Mouse (Mus musculus) liver, embryonic 14.5 days (tissue): ENCODE measurements around the gene Nav2. TPM values are rescaled to one million over a fixed set of nuclear protein-coding genes. Genes with fewer than 3 reads are reported as not detected.
A peak's percentile ranks its signal among the peaks of the same experiment; 100 is the strongest.

ENCODE experiments used
- ATAC-seq: fragments of 200-750 bp; cut with Nextera tagmentation; 2 replicates; pipeline ENCODE4 v1.8.0; 2017; ENCODE audit warnings: moderate number of reproducible peaks, mild to moderate bottlenecking, moderate library complexity; ENCODE audit not compliant: insufficient read depth
- DNase-seq, 3 experiments: peaks; one replicate each; pipeline ENCODE4 v3.0.0-alpha.2; 2012 to 2013; ENCODE audit warnings: low read depth in 3 of 3, low spot score in 3 of 3
- H3K27ac ChIP-seq: fragments of 300-500 bp; sonication (generic); 2 replicates; pipeline ENCODE4 v1.5.1; 2014; ENCODE audit warnings: moderate library complexity, mild to moderate bottlenecking, control low read depth, inconsistent platforms
- H3K27me3 ChIP-seq: fragments of 300-500 bp; sonication (generic); 2 replicates; pipeline ENCODE4 v1.6.1; 2014; ENCODE audit warnings: mild to moderate bottlenecking, low read length, moderate library complexity; ENCODE audit not compliant: control insufficient read depth, insufficient read depth
- H3K36me3 ChIP-seq: fragments of 300-500 bp; sonication (generic); replicated peaks from 2 replicates; pipeline ENCODE4 v1.6.1; 2014; ENCODE audit warnings: low read depth; ENCODE audit not compliant: control insufficient read depth, insufficient read depth
- H3K4me1 ChIP-seq, 2 experiments: fragments of 200-500 bp in 1 of 2; fragments of 300-500 bp in 1 of 2; sonication (generic) in 1 of 2; replicated peaks; 2 replicates each; pipeline ENCODE4 v1.6.1; 2012 to 2014; ENCODE audit warnings: antibody characterized with exemption in 1 of 2, inconsistent platforms in 1 of 2, low read length in 1 of 2; ENCODE audit not compliant: control insufficient read depth in 2 of 2, insufficient read depth in 2 of 2
- H3K4me2 ChIP-seq: fragments of 300-500 bp; sonication (generic); 2 replicates; pipeline ENCODE4 v1.6.1; 2014; ENCODE audit warnings: low read depth, mild to moderate bottlenecking, control low read depth, moderate library complexity
- H3K4me3 ChIP-seq, 2 experiments: fragments of 200-500 bp in 1 of 2; fragments of 300-500 bp in 1 of 2; sonication (generic) in 1 of 2; 2 replicates each; pipeline ENCODE4 v1.5.1; 2012 to 2014; ENCODE audit warnings: low read depth in 2 of 2, low read length in 2 of 2, mild to moderate bottlenecking in 2 of 2, control low read depth in 1 of 2, inconsistent platforms in 1 of 2, moderate library complexity in 1 of 2; ENCODE audit not compliant: insufficient read depth in 1 of 2
- H3K9ac ChIP-seq: fragments of 300-500 bp; sonication (generic); replicated peaks from 2 replicates; pipeline ENCODE4 v1.6.1; 2014; ENCODE audit warnings: mild to moderate bottlenecking, control low read depth, moderate library complexity
- H3K9me3 ChIP-seq: fragments of 300-500 bp; sonication (generic); 2 replicates; pipeline ENCODE4 v1.6.1; 2016; ENCODE audit warnings: low read length, mixed read lengths; ENCODE audit not compliant: control insufficient read depth
- CTCF ChIP-seq: IDR thresholded peaks from 2 replicates; pipeline ENCODE4 v1.5.1; 2016; ENCODE audit warnings: antibody characterized with exemption, low read depth, control low read depth
- EP300 ChIP-seq: IDR thresholded peaks from 2 replicates; pipeline ENCODE4 v1.6.1; 2016; ENCODE audit warnings: antibody characterized with exemption, low read depth
- WGBS: fragments of 180-500 bp; shearing (Covaris S2); extraction: QIAGEN DNeasy Blood & Tissue Kit; methylation state at CpG from one replicate; pipeline ENCODE4 v1.1.7; 2014; ENCODE audit not compliant: insufficient replicate concordance; 5-methylcytosine and 5-hydroxymethylcytosine counted together
- polyA plus RNA-seq, 2 experiments: library from polyadenylated mRNA; depleted of rRNA in 1 of 2; stranded (reverse) in 1 of 2; unstranded in 1 of 2; fragments of >200 nt; fragmentation: Nextera tagmentation in 1 of 2; extraction: Ambion mirVana in 1 of 2; gene quantifications; 2 replicates each; pipeline versions ENCODE4 v1.2.1 to v1.2.3; 2012 to 2014

Nav2 gene
- polyA plus RNA-seq, 2 experiments, result 1.5 to 1.6 TPM

DNA sequence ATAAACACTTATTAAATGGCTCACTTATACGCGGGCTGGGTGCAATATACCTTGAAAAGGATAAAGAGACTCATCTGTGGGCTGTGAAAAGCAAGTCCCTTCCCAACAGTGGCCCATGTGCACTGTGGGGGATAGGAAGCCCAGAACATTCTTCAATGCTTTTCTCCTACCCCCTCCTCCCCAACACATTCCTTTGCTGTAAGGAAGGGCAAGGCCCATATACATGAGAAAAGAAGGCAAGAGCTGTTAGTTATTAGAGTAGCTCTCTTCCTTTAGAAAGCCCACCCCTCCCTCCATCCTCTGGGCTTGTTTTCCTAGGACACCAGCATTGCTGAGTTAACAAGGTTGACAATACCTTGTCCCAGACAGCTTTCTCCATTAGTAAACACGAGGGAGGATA is 540.1 kb downstream of the Nav2 start:
- no peak overlapping the region for H3K27ac ChIP-seq
- no peak for TF ChIP-seq CTCF
- no peak for TF ChIP-seq EP300
- H3K4me1 ChIP-seq, result peaks cover 0 to 3% of the 10 kb centered on the region in 2 experiments; a peak in 1 of 4 replicates
- 43% methylated on average over 3 of the region's 3 CpGs for WGBS
- no peak overlapping the region for H3K9ac ChIP-seq
- ATAC-seq (no peak), DNase-seq (no peak)
- no peak overlapping the region for H3K4me3 ChIP-seq
- no peak overlapping the region for H3K4me2 ChIP-seq
- H3K36me3 ChIP-seq, result no peaks in the 10 kb centered on the region
- H3K9me3 ChIP-seq, result no peaks in the 10 kb centered on the region
- no peaks in the 10 kb centered on the region for H3K27me3 ChIP-seq

DNA sequence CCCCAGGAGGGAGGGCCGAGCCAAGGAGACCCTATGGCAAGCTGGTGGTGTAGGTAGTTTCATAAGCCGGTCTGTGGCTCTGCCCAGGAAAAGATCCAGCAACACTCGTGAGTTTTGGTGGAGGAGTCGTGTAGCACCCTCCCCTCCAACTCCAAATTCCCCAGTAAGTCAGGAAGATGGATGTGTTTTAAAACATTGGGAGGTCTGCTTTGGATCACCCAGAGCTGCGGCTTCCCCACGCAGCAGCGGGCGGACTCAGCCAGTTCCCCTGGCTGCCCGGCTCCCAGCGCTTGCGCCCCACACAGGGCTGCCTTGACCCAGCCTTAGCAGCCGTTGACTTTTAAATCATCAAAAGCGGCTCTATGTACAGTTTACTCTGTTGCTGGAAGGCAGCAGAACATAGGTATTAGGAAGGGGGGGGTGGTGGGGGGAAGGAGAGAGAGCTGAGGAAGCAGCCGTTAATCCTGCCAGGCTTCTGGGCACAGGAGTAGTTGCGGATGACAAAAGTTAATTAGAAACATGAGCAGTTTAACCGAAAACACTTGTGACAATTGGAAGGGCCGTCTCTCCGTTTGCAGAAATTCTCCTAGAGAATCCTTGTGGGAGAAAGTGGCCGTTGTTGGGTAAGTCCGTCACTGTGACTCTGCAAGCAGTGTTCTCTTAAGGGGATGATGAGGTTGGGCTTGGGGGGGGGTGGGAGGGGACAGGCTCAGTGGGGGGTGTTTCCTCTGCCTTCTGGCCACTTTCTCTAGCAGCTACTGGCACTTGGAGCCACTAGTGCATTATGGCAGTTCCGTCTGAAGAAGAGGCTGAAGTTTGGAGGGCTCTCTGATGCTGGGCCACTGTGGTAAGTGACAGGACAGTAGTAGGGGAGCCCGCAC is 542.0 kb downstream of the Nav2 start:
- TF ChIP-seq CTCF (no peak), EP300 (no peak)
- no peaks in the 10 kb centered on the region for H3K27me3 ChIP-seq
- WGBS, result 17% methylated on average over 22 of the region's 22 CpGs
- peak overlapping the region; percentile 38 for H3K4me2 ChIP-seq
- H3K27ac ChIP-seq, result no peak overlapping the region
- H3K36me3 ChIP-seq, result no peaks in the 10 kb centered on the region
- peaks cover 0 to 3% of the 10 kb centered on the region in 2 experiments; a peak in 1 of 4 replicates for H3K4me1 ChIP-seq
- no peak overlapping the region; a peak in 1 of 4 replicates for H3K4me3 ChIP-seq
- DNase-seq (no peak), ATAC-seq (0 out of 2 replicates have a peak, but pooled peaks have one; percentile 48)
- no peak overlapping the region for H3K9ac ChIP-seq
- H3K9me3 ChIP-seq, result no peaks in the 10 kb centered on the region

DNA sequence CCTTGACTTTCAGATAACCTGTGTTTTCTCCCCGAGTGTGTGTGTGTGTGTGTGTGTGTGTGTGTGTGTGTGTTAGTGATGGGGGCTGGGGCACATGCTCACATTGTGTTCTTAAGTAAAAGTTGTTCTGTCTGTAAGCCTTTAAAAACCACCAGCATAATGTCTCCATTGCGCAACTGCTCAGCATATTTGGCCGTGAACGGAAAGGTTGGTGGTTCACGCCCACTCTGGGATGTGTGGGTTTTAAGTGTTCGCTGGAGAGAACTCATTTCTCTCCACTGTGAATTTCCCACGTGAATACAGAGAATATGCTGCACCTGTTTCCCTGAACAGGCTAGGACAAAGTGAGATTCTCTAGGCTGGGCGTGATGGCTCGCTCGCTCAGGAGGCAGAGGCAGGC is 542.7 kb downstream of the Nav2 start:
- Histone ChIP-seq H3K4me1 (peaks cover 0 to 3% of the 10 kb centered on the region in 2 experiments; a peak in 1 of 4 replicates), H3K27ac (no peak overlapping the region), H3K9me3 (no peaks in the 10 kb centered on the region), H3K9ac (no peak overlapping the region), H3K4me2 (peak overlapping the region; percentile 38; the same call in 1 of the 2 replicates), H3K36me3 (no peaks in the 10 kb centered on the region), H3K27me3 (no peaks in the 10 kb centered on the region), H3K4me3 (no peak overlapping the region)
- DNase-seq (no peak), ATAC-seq (no peak)
- no peak for TF ChIP-seq EP300
- TF ChIP-seq CTCF, result no peak
- 46% methylated on average over 10 of the region's 10 CpGs for WGBS

DNA sequence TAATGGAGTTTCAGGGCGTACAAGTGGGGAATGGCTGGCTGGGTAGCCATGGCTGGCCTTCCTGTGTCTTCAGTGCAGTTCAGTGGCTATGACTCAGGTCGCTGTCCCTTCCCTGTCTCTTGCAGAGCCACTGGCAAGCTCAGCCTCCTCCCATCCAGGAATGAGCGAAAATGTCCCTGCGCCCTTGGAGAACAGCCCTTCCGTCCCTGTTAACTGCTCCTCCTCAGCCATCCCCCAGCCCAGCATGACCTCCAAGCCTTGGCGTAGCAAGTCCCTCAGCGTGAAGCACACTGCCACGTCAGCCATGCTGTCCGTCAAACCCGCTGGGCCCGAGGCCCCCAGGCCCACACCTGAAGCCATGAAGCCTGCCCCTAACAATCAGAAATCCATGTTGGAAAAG is 543.8 kb downstream of the Nav2 start:
- Histone ChIP-seq H3K4me3 (no peak overlapping the region), H3K27ac (no peak overlapping the region)

DNA sequence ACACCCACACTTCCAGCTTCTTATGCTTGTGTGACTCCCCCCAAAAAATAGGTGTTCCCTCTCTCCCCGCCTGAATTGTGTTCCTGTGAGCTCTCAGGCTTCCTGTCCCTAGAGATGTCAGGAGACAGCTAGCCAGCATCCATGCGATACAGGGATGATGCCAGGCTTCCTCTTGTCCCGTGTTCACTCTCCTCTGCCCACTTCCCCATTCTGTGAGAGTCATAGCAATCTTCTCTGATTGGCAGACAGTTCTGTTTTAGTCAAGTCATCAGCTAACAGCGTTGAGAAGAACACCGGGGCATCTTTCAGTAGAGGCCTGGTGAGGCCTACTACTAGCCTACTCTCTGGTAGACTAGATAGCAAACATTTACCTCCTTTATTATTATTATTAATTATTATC is 546.1 kb downstream of the Nav2 start:
- WGBS, result 25% methylated on average over 5 of the region's 5 CpGs
- ATAC-seq, result no peak
- Histone ChIP-seq H3K4me3 (no peak overlapping the region), H3K4me2 (no peak overlapping the region), H3K27me3 (no peaks in the 10 kb centered on the region), H3K4me1 (peaks cover 0 to 5% of the 10 kb centered on the region in 2 experiments; a peak in 2 of 4 replicates), H3K9me3 (no peaks in the 10 kb centered on the region), H3K9ac (no peak overlapping the region), H3K27ac (no peak overlapping the region), H3K36me3 (no peaks in the 10 kb centered on the region)
- TF ChIP-seq EP300 (no peak), CTCF (no peak)
- no peak for DNase-seq

More for the DNA sequence above, 543.8 kb downstream of the Nav2 start:
- H3K27me3 ChIP-seq, result no peaks in the 10 kb centered on the region
- no peaks in the 10 kb centered on the region for H3K36me3 ChIP-seq
- no peak overlapping the region for H3K9ac ChIP-seq
- H3K9me3 ChIP-seq, result no peaks in the 10 kb centered on the region
- no peak for ATAC-seq
- no peak for TF ChIP-seq CTCF
- no peak for TF ChIP-seq EP300
- H3K4me2 ChIP-seq, result no peak overlapping the region
- 73% methylated on average over 11 of the region's 11 CpGs for WGBS
- DNase-seq, result no peak
- peaks cover 0 to 5% of the 10 kb centered on the region in 2 experiments; a peak in 1 of 4 replicates for H3K4me1 ChIP-seq
